Mouse (Mus musculus) cerebellum, adult 11 months (tissue): ENCODE data around the gene Yy1.

Experiments
- DNase-seq: peaks from one replicate; pipeline ENCODE4 v3.0.0; 2022

The Yy1 gene

GRCm38 (mm10) chr12:108792546-108793452 lies at the start of gene Yy1:
Gene Yy1 (plus strand): TSS chr12:108792973.
- DNase-seq: peak; percentile 99

GRCm38 (mm10) chr12:108745990-108746389 lies 46.8 kb upstream of the Yy1 start:
- no peak for DNase-seq

DNA sequence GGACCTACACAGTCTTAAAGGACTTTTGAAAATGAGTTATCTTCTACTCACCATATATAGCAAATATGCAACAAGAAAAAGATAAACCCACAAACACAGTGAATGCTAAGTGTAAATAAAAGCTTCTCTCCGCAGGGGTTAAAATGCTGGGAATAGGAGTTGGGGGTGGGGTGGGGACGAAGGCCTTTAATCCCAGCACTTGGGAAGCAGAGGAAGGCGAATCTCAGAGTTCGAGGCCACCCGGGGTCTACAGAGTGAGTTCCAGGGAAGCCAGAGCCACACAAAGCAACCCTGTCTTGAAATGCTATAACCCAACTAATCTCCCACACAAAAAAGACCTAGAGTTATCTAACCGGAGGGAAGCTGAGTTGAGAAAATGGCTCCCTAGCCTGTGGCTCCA lies 43.8 kb upstream of the Yy1 start:
- DNase-seq: no peak

GRCm38 (mm10) chr12:108749454-108749853 lies 43.3 kb upstream of the Yy1 start:
- DNase-seq: no peak

GRCm38 (mm10) chr12:108750226-108750625 lies 42.5 kb upstream of the Yy1 start:
- DNase-seq: no peak

GRCm38 (mm10) chr12:108751790-108752189 lies 41.0 kb upstream of the Yy1 start:
- no peak for DNase-seq

- DNase-seq: no peak
Measured at GRCm38 (mm10) chr12:108755141-108755540, 37.6 kb upstream of the Yy1 start.

DNA sequence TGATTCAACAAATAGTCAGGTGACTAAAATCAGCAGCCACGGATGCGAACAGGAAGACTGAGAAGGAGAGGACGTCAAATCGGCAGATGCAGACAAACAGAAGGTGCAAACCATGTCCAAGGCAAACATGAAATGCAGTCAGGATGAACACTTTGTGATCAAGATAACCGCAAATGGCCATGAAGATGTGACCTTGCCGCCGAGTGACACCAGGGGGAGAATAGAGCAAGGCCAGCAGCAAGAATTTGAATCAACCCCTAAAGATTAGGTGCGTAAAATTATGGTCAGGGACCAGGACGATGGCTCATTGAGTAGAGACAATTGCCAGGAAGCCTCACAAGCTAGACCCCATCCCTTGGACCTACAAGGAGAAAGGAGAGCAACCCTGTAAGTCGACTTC lies 36.2 kb upstream of the Yy1 start:
- no peak for DNase-seq

DNA sequence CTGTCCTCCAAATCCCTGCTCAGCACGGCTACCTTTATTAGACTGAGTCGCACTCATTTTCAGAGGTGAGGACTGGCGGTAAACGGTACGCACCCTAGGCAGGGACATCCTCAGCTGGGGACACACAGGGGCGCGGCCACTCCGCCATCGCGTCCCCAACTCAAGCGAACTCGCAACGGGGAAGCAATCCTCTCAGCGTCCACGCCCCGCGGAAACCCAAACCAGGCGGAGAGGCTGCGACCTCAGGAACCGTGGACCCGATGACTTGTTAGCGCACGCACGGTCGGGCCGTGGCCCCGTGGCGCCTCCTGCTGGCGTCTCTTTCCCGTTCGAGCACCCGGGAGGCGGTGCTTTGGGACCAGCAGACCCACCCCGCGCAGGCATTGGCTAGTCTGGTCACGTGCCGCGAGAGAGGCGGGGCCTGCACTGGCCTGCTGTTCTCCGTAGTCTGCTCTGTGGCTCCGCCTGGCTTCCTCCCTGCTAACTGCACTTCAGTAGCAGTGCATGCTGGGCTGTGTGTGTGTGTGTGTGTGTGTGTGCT lies 35.0 kb upstream of the Yy1 start:
- peak; percentile 97 for DNase-seq

DNA sequence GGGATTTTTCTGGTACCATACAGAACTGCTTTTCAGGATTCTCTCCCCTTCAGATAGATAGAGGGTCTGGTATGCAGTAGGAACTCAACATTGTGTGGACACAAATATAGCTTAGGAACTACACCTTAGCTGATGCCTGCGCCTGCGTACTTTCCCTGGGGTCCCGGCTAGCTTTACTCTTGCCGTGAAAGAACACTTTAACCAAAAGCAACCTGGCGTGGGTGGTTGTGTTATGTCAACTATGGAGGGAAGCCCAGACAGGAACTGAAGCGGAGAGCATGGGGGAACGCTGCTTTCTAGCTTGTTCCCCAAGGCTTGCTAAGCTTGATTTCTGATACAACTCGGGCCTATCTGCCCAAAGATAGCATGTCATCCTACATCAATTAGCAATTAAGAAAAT lies 34.5 kb upstream of the Yy1 start:
- DNase-seq: no peak

- no peak for DNase-seq
Measured at GRCm38 (mm10) chr12:108758682-108759081, 34.1 kb upstream of the Yy1 start.

GRCm38 (mm10) chr12:108759266-108759665 lies 33.5 kb upstream of the Yy1 start:
- no peak for DNase-seq

GRCm38 (mm10) chr12:108760016-108760415 lies 32.8 kb upstream of the Yy1 start:
- no peak for DNase-seq

DNA sequence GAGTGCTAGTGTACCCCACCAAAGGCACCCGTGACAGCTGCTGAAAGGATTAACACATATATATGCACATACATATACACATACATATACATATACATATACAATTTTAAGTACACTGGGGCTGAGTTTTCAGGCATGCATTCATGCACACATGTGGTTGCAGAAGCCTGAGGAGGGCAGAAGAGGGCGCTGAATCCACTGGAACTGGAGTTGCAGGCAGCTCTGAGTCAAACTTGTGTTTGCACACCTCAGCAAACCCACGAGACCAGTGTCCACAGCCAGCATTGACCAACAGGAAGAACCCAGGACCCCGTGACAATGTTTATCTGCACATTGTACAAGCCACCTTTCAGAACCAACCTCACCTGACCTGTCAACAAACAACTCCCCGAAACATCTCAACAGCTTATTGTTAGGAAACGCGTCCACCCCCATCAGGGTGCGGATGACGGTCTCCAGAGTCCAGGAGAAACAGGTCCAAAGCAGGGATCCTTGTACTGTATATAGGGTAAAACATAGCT lies 32.2 kb upstream of the Yy1 start:
- no peak for DNase-seq

DNA sequence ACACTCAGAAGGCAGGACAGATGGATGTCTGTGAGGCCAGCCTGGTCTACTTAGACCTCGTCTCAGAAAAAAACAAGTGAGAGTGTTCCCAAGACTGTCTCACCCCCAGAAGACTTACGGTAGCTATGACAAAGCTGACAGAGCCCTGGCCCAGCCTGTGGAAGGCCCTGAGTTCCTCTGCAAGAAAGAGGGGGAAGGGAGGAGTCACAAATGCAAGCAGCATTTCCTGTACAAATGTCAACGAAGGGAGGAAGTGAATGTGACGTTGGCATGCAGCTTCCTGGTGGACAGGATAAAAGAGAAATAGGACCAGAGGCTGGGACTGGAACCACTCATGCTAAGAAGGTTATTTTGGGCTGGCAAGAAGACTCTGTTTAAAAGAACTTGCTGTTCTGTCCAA lies 31.6 kb upstream of the Yy1 start:
- DNase-seq: no peak

GRCm38 (mm10) chr12:108761665-108762064 lies 31.1 kb upstream of the Yy1 start:
- no peak for DNase-seq

DNA sequence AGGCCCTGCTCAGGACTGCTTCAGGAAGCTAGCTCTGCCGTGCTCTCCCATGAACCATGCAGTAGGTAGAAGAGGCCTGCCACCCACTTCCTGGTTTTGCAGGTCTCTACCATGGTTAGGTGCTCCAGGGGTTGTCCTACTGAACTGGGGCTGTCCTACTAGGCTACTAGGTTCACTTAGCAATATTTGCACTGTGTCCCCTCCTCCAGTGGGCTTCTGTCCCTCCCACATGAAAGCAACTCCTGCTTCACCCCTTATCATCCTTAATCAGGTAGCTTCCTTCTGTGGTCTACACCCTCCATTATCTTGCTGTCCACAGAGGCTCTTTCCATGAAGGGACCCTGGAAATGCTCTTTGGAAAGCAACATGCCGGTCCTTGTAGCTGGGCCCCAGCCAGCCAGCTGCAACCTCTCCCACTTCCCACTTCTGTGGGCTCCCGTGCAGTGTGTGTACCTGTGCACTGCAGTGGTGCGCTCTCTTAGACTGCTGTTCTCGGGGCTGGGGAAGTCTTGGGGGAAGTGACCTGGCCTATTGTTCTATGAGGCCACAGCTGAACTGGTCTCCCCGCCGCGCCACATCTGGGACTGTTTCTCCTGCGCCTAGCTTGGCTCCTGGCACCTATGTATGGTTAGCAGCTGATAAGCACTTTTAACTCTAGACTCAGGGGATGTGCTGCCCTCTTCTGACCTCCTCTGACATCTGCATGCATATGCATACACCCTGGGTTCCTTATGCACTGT lies 29.5 kb upstream of the Yy1 start:
- no peak for DNase-seq

- no peak for DNase-seq
Measured at GRCm38 (mm10) chr12:108764917-108765678, 27.7 kb upstream of the Yy1 start.

DNA sequence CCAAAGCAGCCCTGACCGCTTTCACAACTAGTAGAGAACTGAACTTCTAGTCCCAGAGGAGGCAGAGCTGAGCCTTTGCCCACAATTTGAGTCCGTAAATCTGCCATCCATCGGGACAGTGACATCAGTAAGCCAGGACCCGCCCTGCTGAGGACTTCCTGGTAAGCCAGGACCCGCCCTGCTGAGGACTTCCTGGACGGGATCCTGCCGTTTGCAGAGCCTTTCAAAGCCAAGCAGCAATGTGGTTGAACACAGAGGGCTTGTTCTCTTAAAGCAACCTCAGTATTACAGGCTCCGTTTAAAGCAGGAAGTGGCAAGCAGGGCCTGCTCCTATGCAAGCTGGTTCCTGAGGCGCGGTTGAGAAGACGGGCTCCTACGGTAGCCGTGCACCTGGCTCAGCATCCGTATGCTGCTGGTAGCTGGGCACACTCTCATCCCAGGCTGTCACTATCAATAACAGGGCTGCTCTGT lies 27.0 kb upstream of the Yy1 start:
- peak; percentile 35 for DNase-seq

DNA sequence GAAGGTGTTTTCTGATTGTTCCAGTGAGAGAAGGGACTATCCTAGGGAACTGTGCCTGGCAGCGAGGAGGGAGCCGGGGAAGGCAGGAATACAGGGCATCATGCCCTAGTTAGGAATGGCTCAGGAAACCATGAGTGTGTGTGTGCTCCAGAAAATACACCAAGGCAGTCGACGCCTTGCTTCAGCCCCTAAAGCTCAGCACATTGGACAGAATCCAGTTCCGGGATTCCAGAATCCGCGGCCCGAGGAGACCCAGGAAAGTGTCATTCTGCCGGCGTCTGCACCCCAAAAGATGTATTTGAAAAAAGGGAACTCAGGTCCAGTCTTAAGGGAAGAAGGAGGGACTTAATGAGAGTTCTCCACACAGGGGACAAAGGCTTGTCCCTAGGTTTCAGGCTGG lies 26.5 kb upstream of the Yy1 start:
- DNase-seq: peak; percentile 25

- DNase-seq: no peak
Measured at GRCm38 (mm10) chr12:108766866-108767265, 25.9 kb upstream of the Yy1 start.

- DNase-seq: no peak
Measured at GRCm38 (mm10) chr12:108768196-108768854, 24.4 kb upstream of the Yy1 start.
